Mouse (Mus musculus) lung, embryonic 16.5 days (tissue): ENCODE results near the gene Pnldc1. TPM values are rescaled to one million over a fixed set of nuclear protein-coding genes. Genes with fewer than 3 reads are reported as not detected.
"Not testable (repeated sequence)": the region's sequence is repeated elsewhere in the genome, so short reads cannot be mapped to it uniquely, and the experiment has no call there.

Experiments used
- ATAC-seq: fragments of 200-750 bp; cut with Nextera tagmentation; 2 replicates; pipeline ENCODE4 v1.8.0; 2017; ENCODE audit warnings: low read depth, mild to moderate bottlenecking, moderate library complexity
- H3K27ac ChIP-seq: fragments of 300-500 bp; sonication (generic); 2 replicates; pipeline ENCODE4 v1.5.1; 2014; ENCODE audit warnings: mild to moderate bottlenecking, control low read depth, low read length
- H3K27me3 ChIP-seq: fragments of 300-500 bp; sonication (generic); 2 replicates; pipeline ENCODE4 v1.6.1; 2014; ENCODE audit warnings: low read depth, low read length, mixed read lengths; ENCODE audit not compliant: control insufficient read depth, insufficient read depth
- H3K36me3 ChIP-seq: fragments of 300-500 bp; sonication (generic); 2 replicates; pipeline ENCODE4 v1.6.1; 2014; ENCODE audit warnings: low read length; ENCODE audit not compliant: control insufficient read depth, insufficient read depth
- H3K4me1 ChIP-seq: fragments of 300-500 bp; sonication (generic); replicated peaks from 2 replicates; pipeline ENCODE4 v1.6.1; 2014; ENCODE audit warnings: low read length, mixed read lengths; ENCODE audit not compliant: control insufficient read depth, insufficient read depth
- H3K4me2 ChIP-seq: fragments of 300-500 bp; sonication (generic); 2 replicates; pipeline ENCODE4 v1.6.1; 2014; ENCODE audit warnings: low read depth, low read length, control low read depth
- H3K4me3 ChIP-seq: fragments of 300-500 bp; sonication (generic); 2 replicates; pipeline ENCODE4 v1.5.1; 2014; ENCODE audit warnings: mild to moderate bottlenecking, low read length, control low read depth
- H3K9ac ChIP-seq: fragments of 300-500 bp; sonication (generic); 2 replicates; pipeline ENCODE4 v1.6.1; 2014; ENCODE audit warnings: low read length, control low read depth
- H3K9me3 ChIP-seq: fragments of 300-500 bp; sonication (generic); 2 replicates; pipeline ENCODE4 v1.6.1; 2016; ENCODE audit warnings: low read length; ENCODE audit not compliant: control insufficient read depth
- WGBS: fragments of 180-500 bp; shearing (Covaris S2); extraction: QIAGEN DNeasy Blood & Tissue Kit; methylation state at CpG from one replicate; pipeline ENCODE4 v1.1.7; 2014; 5-methylcytosine and 5-hydroxymethylcytosine counted together
- polyA plus RNA-seq: library from polyadenylated mRNA; unstranded; fragments of >200 nt; fragmentation: Nextera tagmentation; extraction: Ambion mirVana; gene quantifications from 2 replicates; pipeline ENCODE4 v1.2.1, GENCODE M21; 2015

The Pnldc1 gene
- polyA plus RNA-seq: 0.69 and 1.2 TPM in 2 replicates

DNA sequence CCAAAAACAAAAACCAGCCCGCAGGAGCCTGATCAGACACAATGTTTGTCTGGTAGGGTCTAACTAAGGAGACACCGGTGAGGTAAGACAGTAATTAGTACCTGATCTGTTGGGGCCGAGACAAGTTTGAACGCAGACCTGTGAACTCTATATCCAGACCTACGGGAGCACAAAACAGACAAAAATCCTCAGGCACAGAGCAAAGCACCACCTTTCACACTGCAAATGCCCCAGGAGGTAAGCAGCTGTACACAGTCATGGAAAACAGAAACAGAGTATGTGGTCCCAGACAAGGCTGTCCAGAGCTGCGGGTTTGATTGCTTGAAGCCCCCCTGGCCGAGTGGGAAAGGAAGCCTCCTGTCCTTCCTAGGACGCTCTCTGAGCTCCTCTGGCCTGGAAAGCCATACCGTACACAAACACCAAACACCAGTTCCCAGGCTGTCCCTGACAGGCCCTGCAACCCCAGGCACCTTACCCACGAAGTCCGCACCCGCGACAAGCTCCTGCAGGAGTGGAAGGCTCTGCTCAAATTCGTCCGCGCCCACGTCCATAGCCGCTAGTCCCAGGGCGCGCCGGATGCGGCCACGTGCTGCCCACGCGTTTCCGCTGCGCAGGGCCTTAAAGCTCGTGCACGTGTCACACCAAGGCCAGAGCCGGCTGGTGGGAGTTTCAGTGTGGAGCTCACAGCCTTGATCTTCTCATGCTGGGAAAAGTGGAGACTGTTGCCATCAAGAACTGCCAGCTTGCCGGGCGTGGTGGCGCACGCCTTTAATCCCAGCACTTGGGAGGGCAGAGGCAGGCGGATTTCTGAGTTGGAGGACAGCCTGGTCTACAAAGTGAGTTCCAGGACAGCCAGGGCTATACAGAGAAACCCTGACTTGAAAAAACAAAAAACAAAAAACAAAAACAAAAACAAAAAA, at the start of gene Pnldc1:
Gene Pnldc1, minus strand, starts transcription at position 870 of the 920 bp plus-strand sequence.
- WGBS: 75% methylated on average over 35 of the region's 35 CpGs
- Histone ChIP-seq H3K9me3 (no peaks in the 10 kb centered on the region), H3K4me2 (no peak within 1 kb of the TSS), H3K4me1 (no peaks in the 10 kb centered on the region), H3K36me3 (peaks cover 26% of the 10 kb centered on the region), H3K9ac (no peak within 1 kb of the TSS), H3K27me3 (no peaks in the 10 kb centered on the region), H3K27ac (no peak within 1 kb of the TSS), H3K4me3 (no peak within 1 kb of the TSS)
- no peak for ATAC-seq

GRCm38 (mm10) chr17:12959377-12959776, 49.3 kb upstream of the Pnldc1 start:
- H3K4me2 ChIP-seq, H3K4me3 ChIP-seq, H3K9ac ChIP-seq, H3K9me3 ChIP-seq, H3K27me3 ChIP-seq, H3K36me3 ChIP-seq, H3K4me1 ChIP-seq, ATAC-seq, H3K27ac ChIP-seq: not testable (repeated sequence)
- WGBS: 33% methylated on average over 1 of the region's 2 CpGs

DNA sequence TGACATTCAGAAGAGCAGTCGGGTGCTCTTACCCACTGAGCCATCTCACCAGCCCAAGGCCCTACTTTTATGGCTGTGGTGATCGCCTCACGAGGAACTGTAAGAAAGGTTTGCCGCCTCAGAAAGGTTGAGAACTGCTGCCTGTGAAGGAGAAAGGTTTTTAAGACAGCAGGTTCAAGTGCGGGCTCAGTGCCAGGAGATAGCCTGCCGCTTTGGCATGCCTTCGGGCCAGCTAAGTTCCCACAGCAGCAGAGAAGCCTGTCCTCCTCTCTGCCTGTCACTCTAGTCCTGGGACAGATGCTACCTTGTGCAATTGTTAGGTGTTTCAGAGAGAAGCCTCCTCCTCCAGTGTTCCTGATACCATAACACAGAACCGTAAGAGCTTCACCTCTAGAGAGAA, 46.6 kb upstream of the Pnldc1 start:
- Histone ChIP-seq H3K9me3 (no peaks in the 10 kb centered on the region), H3K4me2 (no peak overlapping the region), H3K27ac (no peak overlapping the region), H3K4me1 (peaks cover 3% of the 10 kb centered on the region; the same call in 1 of the 2 replicates), H3K27me3 (no peaks in the 10 kb centered on the region), H3K36me3 (peaks cover 6% of the 10 kb centered on the region; the same call in 1 of the 2 replicates), H3K9ac (no peak overlapping the region), H3K4me3 (no peak overlapping the region)
- 83% methylated on average over 8 of the region's 8 CpGs for WGBS
- no peak for ATAC-seq

GRCm38 (mm10) chr17:12949669-12950068, 39.6 kb upstream of the Pnldc1 start:
- H3K27me3 ChIP-seq: no peaks in the 10 kb centered on the region
- no peak overlapping the region for H3K4me2 ChIP-seq
- no peaks in the 10 kb centered on the region for H3K9me3 ChIP-seq
- no peaks in the 10 kb centered on the region for H3K4me1 ChIP-seq
- WGBS: 92% methylated on average over 5 of the region's 5 CpGs
- no peak for ATAC-seq
- peaks cover 15% of the 10 kb centered on the region for H3K36me3 ChIP-seq
- H3K27ac ChIP-seq: no peak overlapping the region
- no peak overlapping the region for H3K4me3 ChIP-seq
- no peak overlapping the region for H3K9ac ChIP-seq

GRCm38 (mm10) chr17:12942459-12943162, 32.6 kb upstream of the Pnldc1 start:
- Histone ChIP-seq H3K4me1 (0 out of 2 replicates have a peak, but pooled peaks cover 4% of the 10 kb centered on the region), H3K4me2 (no peak overlapping the region), H3K36me3 (peaks cover 7% of the 10 kb centered on the region), H3K9me3 (no peaks in the 10 kb centered on the region), H3K27ac (no peak overlapping the region), H3K4me3 (no peak overlapping the region), H3K9ac (no peak overlapping the region), H3K27me3 (no peaks in the 10 kb centered on the region)
- whole genome bisulfite sequencing: 90% methylated on average over 6 of the region's 6 CpGs
- no peak for ATAC-seq

DNA sequence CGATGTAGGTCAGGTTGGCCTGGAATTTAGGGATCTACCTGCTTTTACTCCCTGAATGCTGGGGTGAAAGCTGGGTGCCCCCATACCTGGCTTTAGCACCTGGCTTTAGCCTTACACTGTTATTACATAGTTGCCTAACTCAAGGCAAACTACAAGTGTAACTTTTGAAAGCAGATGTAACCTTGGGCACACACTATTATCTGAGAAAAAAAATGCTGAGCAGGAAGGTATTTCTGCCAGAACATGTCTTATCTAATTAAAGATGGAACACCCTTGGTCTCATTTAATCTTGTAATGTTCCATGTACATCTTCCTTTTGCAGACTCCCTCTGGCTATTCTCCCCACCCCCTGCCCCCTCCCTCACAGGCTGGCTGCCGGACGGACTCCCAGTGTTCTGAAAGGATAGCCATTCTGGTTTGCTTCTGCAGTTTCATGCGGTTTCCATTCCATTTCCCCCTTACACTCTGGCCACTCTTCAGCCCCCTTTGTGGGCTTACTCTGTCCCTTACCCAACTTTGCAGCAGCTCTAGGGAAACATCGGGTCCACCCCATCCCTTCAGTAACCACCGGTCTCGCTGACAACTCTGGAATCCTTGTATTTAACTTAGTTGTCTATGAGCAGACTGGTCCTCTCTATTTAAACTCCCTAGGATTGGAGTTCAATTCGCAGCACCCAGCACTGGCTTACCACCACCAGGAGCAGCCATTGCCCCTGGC, 31.7 kb upstream of the Pnldc1 start:
- no peak overlapping the region for H3K4me2 ChIP-seq
- no peak overlapping the region for H3K27ac ChIP-seq
- H3K4me3 ChIP-seq: no peak overlapping the region
- 64% methylated on average over 8 of the region's 8 CpGs for WGBS
- H3K9ac ChIP-seq: no peak overlapping the region
- H3K4me1 ChIP-seq: 0 out of 2 replicates have a peak, but pooled peaks cover 4% of the 10 kb centered on the region
- H3K36me3 ChIP-seq: peaks cover 7% of the 10 kb centered on the region
- H3K9me3 ChIP-seq: no peaks in the 10 kb centered on the region
- no peak for ATAC-seq
- no peaks in the 10 kb centered on the region for H3K27me3 ChIP-seq

- Histone ChIP-seq H3K4me3 (peak within 1 kb of the TSS; percentile 30), H3K27me3 (no peaks in the 10 kb centered on the region), H3K27ac (no peak within 1 kb of the TSS), H3K9me3 (no peaks in the 10 kb centered on the region), H3K9ac (peak within 1 kb of the TSS; percentile 34; the same call in 1 of the 2 replicates), H3K4me1 (0 out of 2 replicates have a peak, but pooled peaks cover 4% of the 10 kb centered on the region), H3K4me2 (peak within 1 kb of the TSS; percentile 50), H3K36me3 (peaks cover 3% of the 10 kb centered on the region; the same call in 1 of the 2 replicates)
- WGBS: 9% methylated on average over 27 of the region's 27 CpGs
- peak; percentile 90 for ATAC-seq
These were observed 30.2 kb upstream of the Pnldc1 start, which contains the start of gene Acat3 for GRCm38 (mm10) chr17:12940151-12940805. Acat3 (minus strand) TSS chr17:12940600.

DNA sequence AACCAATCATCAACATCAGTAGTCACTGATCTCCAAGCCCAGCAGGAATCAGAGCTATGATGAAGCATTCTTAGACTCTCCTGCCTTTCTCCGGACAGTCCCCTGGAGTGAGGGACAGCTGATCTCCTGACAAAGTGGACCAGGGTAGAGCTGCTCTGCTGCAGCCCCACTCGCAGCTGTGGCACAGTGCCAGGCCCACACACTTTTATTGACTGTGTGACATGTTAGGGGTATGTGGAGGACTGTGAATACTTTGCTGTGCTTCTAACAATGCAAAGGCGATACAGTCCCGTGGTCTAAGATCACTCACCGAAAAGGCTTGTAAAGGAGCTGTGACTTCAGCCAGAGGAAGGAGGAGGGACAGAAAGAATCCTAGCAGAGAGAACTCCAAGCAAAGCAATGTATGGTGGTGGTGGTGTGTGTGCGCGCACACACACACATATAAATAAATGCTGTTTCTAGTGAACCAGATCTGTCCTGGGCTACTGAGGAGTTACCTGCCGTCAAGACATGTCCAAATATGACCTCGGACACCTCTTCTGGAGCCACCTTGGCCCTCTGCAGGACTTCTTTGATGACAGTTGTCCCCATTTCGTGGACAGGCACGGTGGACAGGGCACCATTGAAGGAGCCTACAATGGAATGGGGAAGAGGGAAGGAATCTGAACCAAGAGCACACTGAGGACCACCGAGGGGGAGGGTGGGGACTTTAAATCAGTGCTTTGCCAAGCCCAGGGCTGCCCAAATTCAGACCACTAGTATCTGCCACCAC, 29.5 kb upstream of the Pnldc1 start:
- H3K9me3 ChIP-seq, H3K27ac ChIP-seq, H3K27me3 ChIP-seq, H3K4me1 ChIP-seq, H3K36me3 ChIP-seq: not testable (repeated sequence)
- Histone ChIP-seq H3K4me3 (peak overlapping the region; percentile 30), H3K4me2 (peak overlapping the region; percentile 50), H3K9ac (peak overlapping the region; percentile 34; the same call in 1 of the 2 replicates)
- peak; percentile 64 for ATAC-seq
- WGBS: 25% methylated on average over 2 of the region's 12 CpGs
